Mouse (Mus musculus) cerebellum, adult 11-12 months (tissue): ENCODE data around the gene Selenoo.

Experiments used
- DNase-seq: peaks from one replicate; pipeline ENCODE4 v3.0.0; 2022

Selenoo gene

DNA sequence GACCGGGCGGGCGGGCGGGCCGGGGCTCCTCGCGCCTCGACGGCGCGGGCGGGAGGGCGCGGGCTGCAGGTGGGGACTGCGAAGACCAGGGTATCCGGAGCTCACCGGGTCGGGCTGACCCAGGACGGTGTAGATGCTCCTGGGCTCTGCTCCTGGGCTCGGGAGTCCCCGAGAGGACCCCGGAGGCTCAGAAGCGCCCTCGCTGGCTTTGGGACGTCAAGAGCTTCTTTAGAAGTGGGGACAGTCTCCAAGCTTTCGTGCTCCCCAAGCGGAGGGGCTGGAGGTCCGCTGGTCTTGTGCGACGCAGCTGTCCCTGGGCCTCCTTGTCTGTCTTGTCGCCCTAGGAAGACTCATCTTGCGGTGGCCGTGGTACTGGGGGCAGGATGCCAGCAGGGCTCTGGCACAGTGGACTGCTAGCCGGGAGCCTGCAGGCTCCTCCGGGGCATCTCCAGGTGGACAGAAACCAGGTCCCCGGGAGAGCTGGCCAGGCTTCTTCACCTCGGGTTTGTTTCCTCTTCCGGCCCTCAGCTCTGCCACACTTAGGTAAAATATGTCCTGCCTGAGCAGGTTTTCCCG is 12.6 kb upstream of the Selenoo start:
- DNase-seq: peak; percentile 87

GRCm38 (mm10) chr15:89078208-89078836 is 10.6 kb upstream of the Selenoo start:
- DNase-seq: peak; percentile 55

GRCm38 (mm10) chr15:89083906-89084305 is 5.0 kb upstream of the Selenoo start:
- no peak for DNase-seq

DNA sequence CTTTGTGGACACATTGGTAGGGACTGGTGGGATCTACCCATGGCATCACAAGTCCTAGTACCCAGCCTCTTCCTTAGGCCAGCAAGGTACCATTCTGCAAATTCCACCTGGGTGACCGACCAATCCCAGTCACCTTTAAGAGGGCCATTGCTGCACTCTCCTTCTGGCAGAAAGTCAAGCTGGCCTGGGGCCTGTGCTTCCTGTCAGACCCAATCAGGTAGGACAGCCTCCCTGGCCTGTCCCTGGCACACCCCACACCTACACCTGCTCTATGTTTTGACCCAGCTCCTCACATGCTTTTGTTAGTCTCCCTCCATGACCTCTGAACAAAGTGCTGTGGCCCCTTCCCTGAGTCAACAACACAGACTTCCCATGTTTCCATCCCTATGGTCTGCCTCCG is 4.1 kb upstream of the Selenoo start:
- DNase-seq: peak; percentile 58

DNA sequence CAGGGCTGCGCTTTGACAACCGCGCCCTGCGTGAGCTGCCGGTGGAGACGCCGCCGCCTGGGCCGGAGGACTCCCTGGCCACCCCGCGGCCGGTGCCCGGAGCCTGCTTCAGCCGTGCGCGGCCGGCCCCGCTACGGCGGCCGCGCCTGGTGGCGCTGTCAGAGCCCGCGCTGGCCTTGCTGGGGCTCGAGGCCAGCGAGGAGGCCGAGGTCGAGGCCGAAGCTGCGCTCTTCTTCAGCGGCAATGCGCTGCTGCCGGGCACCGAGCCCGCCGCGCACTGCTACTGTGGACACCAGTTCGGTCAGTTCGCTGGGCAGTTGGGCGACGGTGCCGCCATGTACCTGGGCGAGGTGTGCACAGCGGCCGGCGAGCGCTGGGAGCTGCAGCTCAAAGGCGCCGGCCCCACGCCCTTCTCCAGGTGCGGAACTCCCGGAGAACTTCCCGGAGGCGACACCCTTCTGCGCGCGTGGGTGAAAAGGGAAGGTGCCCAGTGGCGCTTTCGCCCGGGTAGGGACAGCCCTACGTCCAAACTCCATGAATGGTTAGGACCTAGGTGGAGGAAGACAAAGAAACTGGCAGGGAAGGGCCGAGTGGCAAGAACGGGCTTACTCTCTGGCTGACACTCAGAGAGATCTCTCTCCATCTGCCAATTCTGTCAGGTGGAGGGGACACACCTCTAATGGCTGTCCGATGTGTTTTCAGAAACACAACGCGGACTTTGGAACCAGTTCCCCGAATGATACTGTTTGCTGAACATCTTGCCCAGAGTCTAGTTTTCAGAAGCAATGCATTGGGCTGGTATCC is 566 bp downstream of the Selenoo start:
- peak; percentile 61 for DNase-seq

- no peak for DNase-seq
Measured at GRCm38 (mm10) chr15:89090662-89091061, 1.8 kb downstream of the Selenoo start.

GRCm38 (mm10) chr15:89092181-89092580 is 3.3 kb downstream of the Selenoo start:
- DNase-seq: no peak

GRCm38 (mm10) chr15:89097450-89097849 is 8.6 kb downstream of the Selenoo start:
- peak; percentile 17 for DNase-seq

DNA sequence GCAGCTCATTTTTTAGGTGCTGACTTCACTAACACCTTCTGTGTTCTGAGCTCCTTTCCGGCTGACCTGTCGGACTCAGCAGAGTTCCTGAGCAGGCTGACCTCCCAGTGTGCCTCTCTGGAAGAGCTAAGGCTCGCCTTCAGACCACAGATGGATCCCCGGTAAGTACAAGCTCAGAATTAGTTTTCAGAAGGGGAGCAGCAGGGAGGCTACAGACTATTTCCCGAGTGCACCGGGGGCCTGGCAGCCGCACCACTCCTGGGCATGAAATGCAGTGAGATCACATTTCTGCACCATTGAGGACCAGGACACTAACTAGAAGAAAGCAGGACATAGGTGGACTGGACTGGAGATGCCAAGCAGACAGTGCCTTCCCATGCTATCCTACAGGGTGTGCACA is 9.7 kb downstream of the Selenoo start:
- peak; percentile 87 for DNase-seq

GRCm38 (mm10) chr15:89100823-89101222 is 11.9 kb downstream of the Selenoo start:
- peak; percentile 39 for DNase-seq

DNA sequence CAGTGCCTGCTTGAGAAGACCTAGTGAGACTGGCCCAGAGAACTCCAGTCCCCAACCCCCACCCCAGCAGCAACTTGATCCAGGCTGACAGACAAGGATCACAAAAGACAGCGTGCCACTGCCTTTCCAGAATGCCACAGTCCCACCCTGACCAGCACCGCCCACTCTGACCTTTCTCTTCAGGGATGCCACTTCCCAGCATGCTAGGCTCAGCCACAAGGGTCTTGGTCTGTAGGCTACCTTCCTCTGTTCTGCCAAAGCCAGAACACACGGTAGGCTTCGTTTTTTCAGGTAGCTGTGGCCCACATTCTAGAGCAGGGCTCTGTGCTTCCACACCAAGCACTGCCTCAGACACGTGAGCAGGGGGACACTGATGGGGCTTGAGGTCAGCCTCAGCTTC is 13.8 kb downstream of the Selenoo start:
- peak; percentile 51 for DNase-seq

DNA sequence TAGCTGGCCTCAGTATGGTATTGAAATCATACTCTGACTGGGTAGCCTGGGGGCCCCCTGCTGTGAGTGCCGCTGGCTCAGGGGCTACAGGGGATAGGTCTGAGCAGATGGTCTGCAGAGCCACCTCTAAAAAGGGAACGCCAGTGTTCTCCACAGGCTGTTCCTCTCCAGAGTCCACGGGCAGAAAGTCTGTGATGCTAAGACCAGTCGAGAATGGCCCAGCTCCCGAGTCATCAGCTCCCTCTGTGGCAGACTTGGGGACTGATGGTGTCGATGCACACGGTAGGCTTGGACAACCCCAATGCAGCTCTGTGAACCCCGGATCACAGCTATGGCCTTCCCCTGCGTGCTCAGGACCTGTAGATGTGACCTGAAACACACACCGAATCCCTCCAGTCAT is 15.0 kb downstream of the Selenoo start:
- peak; percentile 87 for DNase-seq

DNA sequence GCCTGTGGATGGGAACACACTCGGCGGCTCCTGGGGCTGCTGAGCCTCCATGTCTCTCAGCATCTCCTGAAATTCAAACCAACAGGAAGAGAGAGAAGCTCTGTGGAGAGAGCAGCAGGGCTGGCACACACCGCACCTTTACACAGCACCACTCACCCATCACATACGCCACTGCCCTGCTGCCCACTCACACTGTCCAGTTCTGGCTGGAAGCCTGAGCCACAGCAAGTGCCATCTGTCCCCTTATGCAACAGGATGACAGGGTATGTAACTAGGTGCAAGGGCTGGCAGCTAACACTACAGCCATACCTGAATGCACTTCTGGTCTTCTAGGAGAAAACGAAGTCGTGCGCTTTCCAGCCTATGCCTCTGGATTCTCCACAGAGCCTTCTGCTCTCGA is 15.5 kb downstream of the Selenoo start:
- DNase-seq: peak; percentile 99

- peak; percentile 92 for DNase-seq
Measured at GRCm38 (mm10) chr15:89106073-89106472, 17.2 kb downstream of the Selenoo start.

GRCm38 (mm10) chr15:89106976-89107375 is 18.1 kb downstream of the Selenoo start:
- peak; percentile 56 for DNase-seq

- peak; percentile 83 for DNase-seq
Measured at GRCm38 (mm10) chr15:89110147-89110546, 21.3 kb downstream of the Selenoo start.

DNA sequence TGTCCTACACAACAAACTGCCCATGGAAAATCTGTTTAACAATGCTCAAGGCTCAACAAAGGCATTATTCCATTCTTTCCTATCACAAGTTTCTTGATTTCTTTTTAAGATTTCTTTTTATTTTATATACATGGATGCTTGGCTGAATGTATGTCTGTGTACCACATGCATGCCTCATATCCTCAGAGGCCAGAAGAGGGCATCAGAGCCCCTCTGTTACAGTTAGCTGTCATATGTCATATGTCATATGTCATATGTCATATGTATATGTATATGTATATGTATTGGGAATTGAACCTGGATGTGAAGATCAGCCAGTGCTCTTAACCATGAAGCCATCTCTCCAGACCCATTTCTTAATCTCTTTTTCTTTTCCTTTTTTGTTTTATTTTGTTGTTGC is 29.1 kb downstream of the Selenoo start:
- no peak for DNase-seq

GRCm38 (mm10) chr15:89122649-89123366 is 33.9 kb downstream of the Selenoo start, which contains the start of gene Tubgcp6:
TSS of gene Tubgcp6 (minus strand) at chr15:89123112.
- peak; percentile 95 for DNase-seq

DNA sequence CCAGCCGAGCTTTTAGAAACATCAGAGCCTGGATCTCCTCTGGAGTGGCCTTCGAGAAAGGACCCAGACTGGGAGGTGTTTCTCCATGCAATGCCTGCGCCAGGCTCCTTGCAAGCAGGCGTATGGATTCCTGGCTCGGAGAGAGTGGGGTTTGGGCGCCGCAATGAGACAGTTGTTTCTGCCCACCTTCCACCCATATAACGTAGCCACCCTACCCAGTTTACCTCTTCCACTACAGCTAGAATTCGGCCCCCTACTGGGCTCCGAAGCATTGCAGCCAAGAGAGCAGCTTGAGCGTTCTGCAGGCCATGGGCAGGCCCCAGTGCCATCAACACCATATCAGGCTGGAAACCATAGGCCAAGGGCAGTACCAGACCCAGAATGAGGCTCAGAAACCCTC is 34.7 kb downstream of the Selenoo start:
- DNase-seq: peak; percentile 76

GRCm38 (mm10) chr15:89124312-89124711 is 35.4 kb downstream of the Selenoo start:
- DNase-seq: peak; percentile 44

DNA sequence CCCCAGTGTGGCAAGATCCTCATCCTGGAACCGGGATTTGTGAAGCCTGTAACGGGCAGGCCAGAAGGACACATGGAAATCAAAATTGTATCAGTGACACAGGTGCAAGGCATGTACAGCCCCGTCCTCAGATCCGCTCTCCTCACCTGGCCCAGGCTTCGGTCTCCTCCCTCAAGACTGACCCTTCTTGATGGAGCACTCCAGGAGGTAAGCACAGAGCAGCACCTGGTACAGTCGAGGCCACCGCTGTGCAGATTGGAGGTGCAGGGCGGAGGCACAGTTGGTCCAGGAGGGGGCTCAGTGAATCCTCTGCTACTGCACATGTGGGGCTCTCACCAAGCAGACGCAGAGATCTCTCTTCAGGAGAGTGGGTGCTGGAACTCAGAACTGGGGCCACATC is 36.5 kb downstream of the Selenoo start:
- peak; percentile 49 for DNase-seq

DNA sequence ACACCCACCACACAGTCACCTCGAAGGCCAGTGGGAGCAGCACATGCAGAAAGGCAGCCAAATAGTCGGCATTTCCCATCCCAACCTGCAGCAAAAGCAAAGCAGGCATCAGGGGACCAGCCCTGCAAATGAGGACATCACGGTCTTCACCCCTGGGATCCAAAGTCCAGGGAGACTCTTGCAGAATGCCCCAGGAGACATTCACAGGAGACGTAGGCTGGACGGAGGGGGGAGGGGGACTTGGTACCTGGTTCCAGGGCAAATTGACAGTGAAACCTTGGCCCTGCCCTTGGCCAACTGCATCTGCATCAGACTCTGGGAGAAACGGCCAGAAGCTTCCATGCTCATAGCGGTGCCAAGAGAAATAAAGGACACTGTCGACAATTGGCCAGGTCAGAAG is 37.7 kb downstream of the Selenoo start:
- peak; percentile 46 for DNase-seq

DNA sequence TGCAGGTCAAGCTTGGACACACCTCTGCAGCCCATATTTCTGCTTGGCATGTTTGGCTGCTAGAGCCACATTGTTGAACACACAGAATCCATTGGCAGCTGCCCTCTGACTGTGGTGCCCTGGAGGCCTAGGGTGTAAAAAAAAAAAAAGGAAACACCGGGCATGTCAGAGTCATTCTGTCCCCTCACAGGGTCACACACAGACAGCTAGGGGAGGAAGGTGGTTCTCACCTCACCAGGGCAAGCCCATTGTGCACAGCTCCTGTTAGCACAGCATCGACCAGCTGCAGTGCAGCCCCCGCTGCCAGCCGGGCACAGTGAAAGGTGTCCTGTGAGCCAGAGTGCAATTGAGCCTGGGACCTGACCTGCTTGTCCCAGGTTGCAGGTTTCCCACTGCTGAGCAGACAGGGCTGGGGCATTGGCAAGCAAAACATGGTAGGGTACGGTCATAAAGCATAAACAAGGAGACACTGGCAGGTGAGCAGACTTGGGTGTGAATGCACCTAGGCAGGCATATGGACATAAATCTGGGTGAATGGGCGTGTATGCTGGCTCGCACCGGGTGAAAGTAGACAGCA is 38.6 kb downstream of the Selenoo start:
- DNase-seq: peak; percentile 54
